Mouse (Mus musculus) yolk sac, embryonic 10.5 days (tissue): Measurements from ENCODE around the gene Ltk.

Source experiments
- DNase-seq: peaks from one replicate; pipeline ENCODE4 v3.0.0-alpha.2; 2017; ENCODE audit warnings: low spot score

Ltk gene

DNA sequence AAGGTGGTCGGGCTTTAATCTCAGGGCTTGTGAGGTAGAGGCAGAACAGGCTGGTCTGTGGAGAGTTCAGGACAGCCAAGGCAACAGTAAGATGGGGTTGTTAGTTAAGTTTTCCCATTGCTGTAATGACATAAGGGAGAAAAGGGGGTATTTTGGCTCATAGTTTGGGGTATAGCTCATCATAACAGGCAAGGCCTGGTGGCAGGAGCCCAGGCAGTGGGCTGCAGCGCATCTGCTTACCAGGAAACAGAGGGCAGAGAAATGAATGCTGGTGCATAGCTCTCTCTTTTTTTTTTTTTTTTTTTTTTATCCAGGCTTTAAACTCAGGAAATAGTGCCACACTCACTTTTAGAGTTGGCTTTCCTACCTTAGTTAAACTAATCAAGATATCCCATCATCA, 57.1 kb downstream of the Ltk start:
- no peak for DNase-seq
